Mouse (Mus musculus): ENCODE data around the gene Ostf1.

The Ostf1 gene

DNA sequence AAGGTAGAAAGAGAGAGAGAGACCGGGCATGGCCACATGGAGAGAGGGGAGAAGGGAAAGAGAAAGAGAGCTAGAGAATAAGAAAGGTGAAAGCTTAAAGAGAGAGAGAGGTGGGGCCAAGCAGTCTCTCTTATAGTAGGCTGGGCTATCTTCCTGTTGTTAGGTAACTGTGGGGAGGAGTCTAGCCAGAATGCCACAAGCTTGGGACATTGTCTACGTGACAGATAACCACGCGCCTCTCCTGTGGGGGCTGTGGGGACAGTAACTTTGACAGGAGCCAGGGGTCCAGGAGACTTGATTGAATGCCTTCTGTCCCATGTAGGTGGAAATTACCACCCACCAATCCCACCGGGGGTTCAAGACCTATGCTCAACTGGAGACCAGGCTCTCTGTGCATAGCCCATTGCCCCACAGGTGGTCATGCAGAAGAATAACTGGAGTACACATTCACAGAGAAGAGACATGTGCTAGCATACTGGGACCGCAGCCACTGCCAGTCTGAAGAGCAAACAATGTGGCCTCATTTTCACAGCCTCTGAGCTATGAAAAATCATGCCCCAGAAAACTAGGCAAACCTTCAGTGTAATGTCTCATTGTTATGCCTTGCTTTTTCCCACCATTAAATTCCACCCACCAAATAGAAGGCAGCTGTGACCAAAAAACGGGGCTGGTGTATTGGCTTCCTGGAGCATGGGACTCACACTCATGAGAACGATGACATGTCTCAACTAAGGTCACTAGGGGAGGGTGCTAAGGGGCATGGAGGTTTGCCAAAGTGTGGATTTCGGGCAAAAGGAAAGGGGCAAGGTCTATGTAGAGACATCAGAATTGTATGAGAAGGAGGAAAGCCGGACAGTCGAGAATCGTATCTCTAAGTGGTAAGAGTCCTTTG is 63.4 kb downstream of the Ostf1 start:
- no peak for DNase-seq

DNA sequence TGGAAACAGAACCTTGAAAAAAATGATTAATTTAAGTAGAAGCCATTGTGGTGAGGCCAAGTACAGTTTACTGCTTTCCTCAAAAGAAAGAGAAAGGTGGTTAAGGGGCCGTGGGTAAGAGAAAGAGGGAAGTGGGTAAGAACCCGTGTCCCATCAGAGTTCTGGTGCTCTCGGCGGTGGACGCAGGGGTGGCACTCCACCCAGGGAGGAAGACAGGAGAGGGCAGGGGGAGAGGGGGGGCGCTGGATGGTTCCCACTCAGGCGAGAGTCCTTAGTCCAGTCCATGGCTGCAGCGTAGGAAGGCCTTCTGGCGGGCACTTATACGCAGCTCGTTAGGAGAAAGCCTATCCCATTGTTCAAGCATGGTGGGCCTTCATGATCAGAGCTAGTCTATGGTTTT is 64.1 kb downstream of the Ostf1 start:
- DNase-seq, result no peak

DNA sequence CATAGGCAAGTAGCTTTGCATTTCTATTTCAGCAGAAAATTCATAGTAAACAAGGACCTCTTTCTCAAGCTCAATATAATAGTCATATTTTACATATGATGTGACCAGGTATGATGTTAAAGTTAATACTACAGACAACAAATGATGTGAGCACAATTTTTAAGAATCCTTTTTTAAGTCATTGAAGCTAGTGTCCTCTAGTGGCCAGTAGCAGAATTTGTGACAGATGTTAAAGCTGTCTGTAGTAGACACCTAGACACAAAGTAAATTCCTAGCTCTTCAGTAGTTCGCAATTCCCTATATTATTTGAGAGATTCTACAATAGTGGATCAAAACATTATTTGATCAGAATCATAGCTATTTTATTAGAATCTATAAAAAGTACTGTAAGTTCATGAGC is 73.9 kb downstream of the Ostf1 start:
- no peak for DNase-seq

DNA sequence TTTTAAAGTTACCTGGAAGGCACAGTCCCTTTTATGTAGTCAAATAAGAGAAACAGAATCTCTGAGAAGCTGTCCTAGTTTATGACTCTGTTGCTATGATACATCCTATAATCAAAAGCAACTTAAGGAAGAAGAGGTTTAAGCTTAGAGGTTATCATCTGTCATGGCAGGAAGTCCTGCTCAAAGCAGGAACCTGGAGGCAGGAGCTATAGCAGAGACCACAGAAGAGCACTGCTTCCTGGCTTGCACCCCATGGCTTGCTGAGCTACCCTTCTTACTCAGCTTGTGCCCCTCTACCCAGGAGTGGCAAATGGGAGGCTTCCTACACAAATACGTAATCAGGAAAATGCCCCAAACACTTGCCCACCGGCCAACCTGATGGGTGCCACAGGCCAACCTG is 76.0 kb downstream of the Ostf1 start:
- DNase-seq, result no peak

DNA sequence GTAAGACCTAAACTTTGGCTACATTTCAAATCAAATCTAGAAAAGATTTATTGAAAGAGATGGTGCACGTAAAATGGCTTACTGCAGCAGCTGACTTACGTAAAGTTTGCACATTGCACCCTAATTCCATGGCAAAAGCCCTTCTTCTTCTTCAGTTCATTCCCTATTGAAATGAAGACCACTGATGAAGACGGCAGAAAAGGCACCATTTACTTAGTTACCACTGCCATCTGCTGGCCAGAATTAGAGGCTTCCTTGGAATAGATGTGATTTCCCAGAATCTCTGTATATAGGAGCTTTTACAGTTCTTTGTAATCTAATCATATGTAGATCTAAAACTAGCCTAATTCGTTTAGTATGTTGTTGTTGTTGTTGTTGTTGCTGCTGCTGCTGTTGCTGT is 83.0 kb downstream of the Ostf1 start:
- DNase-seq, result peak in 1 of 2 experiments; percentile 34

Measured in spleen, adult 18-20 months (tissue).